Mouse (Mus musculus) limb, embryonic 11.5 days (tissue): ENCODE measurements around the gene Cmtm4. TPM values are rescaled to one million over a fixed set of nuclear protein-coding genes. Genes with fewer than 3 reads are reported as not detected.
"Not testable (repeated sequence)": the region's sequence is repeated elsewhere in the genome, so short reads cannot be mapped to it uniquely, and the experiment has no call there.

Experiments
- ATAC-seq: fragments of 200-750 bp; cut with Nextera tagmentation; 2 replicates; pipeline ENCODE4 v1.8.0; 2017; ENCODE audit warnings: low read depth; ENCODE audit not compliant: insufficient number of reproducible peaks, low FRiP score, low TSS enrichment
- DNase-seq: peaks from one replicate; pipeline ENCODE4 v3.0.0-alpha.2; 2015; ENCODE audit warnings: low spot score
- H3K27ac ChIP-seq: fragments of 300-500 bp; sonication (generic); replicated peaks from 2 replicates; pipeline ENCODE4 v1.5.1; 2014; ENCODE audit warnings: low read depth, mild to moderate bottlenecking, low read length
- H3K27me3 ChIP-seq: fragments of 300-500 bp; sonication (generic); 2 replicates; pipeline ENCODE4 v1.6.1; 2014; ENCODE audit warnings: mild to moderate bottlenecking, low read length, mixed read lengths; ENCODE audit not compliant: control insufficient read depth, insufficient read depth
- H3K36me3 ChIP-seq: fragments of 300-500 bp; sonication (generic); 2 replicates; pipeline ENCODE4 v1.6.1; 2014; ENCODE audit warnings: mild to moderate bottlenecking, low read length, moderate library complexity, mixed read lengths; ENCODE audit not compliant: control insufficient read depth, insufficient read depth
- H3K4me1 ChIP-seq: fragments of 300-500 bp; sonication (generic); 2 replicates; pipeline ENCODE4 v1.6.1; 2014; ENCODE audit warnings: low read length, mixed read lengths; ENCODE audit not compliant: control insufficient read depth, insufficient read depth
- H3K4me2 ChIP-seq: fragments of 300-500 bp; sonication (generic); 2 replicates; pipeline ENCODE4 v1.6.1; 2014; ENCODE audit warnings: low read depth, mild to moderate bottlenecking, moderate library complexity; ENCODE audit not compliant: severe bottlenecking
- H3K4me3 ChIP-seq: fragments of 300-500 bp; sonication (generic); 2 replicates; pipeline ENCODE4 v1.5.1; 2014; ENCODE audit warnings: low read depth, low read length
- H3K9ac ChIP-seq: fragments of 300-500 bp; sonication (generic); 2 replicates; pipeline ENCODE4 v1.6.1; 2014; ENCODE audit warnings: mild to moderate bottlenecking, low read length
- H3K9me3 ChIP-seq: fragments of 300-500 bp; sonication (generic); 2 replicates; pipeline ENCODE4 v1.6.1; 2016; ENCODE audit warnings: low read length; ENCODE audit not compliant: control insufficient read depth
- WGBS: fragments of 180-500 bp; shearing (Covaris S2); extraction: QIAGEN DNeasy Blood & Tissue Kit; methylation state at CpG from one replicate; pipeline ENCODE4 v1.1.7; 2014; 5-methylcytosine and 5-hydroxymethylcytosine counted together
- polyA plus RNA-seq: library from polyadenylated mRNA; unstranded; fragments of >200 nt; fragmentation: Nextera tagmentation; extraction: Ambion mirVana; gene quantifications from 2 replicates; pipeline ENCODE4 v1.2.1, GENCODE M21; 2014

The Cmtm4 gene
- polyA plus RNA-seq, 1 experiment from 2014 or later = 4.1 TPM

DNA sequence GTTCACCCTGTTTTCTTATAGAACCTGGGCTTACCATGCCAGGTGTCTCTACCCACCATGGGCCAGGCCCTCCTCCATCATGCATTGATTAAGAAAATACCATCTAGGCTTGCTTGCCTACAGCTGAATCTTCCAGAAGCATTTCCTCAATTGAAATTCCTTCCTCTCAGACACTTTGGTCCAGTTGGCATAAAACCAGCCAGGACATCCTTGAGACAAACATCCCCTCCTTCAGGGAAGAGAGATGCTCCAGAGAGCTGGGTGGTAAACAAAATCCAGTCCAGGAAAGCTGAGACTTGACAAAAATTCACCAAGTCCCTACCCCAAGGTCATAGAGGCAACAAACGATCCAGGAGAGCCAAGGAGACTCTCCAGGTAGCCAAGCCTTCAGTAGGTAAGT, 61.4 kb downstream of the Cmtm4 start:
- Histone ChIP-seq H3K9me3 (no peaks in the 10 kb centered on the region), H3K36me3 (no peaks in the 10 kb centered on the region), H3K27me3 (no peaks in the 10 kb centered on the region), H3K9ac (no peak overlapping the region), H3K4me3 (no peak overlapping the region), H3K4me1 (no peaks in the 10 kb centered on the region), H3K27ac (no peak overlapping the region), H3K4me2 (no peak overlapping the region)
- DNase-seq = peak; percentile 14
- WGBS = 71% methylated on average over 1 of the region's 1 CpGs
- ATAC-seq = no peak

DNA sequence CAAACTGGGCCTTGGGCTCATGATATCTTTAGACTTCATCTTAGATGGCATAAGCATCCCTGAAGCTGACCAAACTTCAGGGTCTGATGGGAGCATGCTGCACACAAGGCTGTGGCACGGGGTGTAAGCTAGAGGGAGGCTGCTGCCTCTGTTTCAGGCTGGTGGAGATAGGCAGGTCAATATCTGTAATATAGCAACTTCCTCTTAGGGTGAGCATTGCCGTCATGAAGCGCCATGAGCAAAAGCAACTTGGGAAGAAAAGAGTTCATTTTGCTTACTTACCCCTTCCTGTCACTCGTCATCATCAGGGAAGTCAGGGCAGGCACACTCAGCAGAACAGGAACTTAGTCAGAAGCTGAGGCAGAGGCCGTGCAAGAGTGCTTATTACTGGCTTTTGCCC, 61.8 kb downstream of the Cmtm4 start:
- ATAC-seq (no peak), DNase-seq (peak; percentile 8)
- 78% methylated on average over 5 of the region's 5 CpGs for WGBS
- Histone ChIP-seq H3K27me3 (no peaks in the 10 kb centered on the region), H3K27ac (no peak overlapping the region), H3K4me3 (no peak overlapping the region), H3K4me2 (no peak overlapping the region), H3K4me1 (no peaks in the 10 kb centered on the region), H3K9ac (no peak overlapping the region), H3K36me3 (no peaks in the 10 kb centered on the region), H3K9me3 (no peaks in the 10 kb centered on the region)

DNA sequence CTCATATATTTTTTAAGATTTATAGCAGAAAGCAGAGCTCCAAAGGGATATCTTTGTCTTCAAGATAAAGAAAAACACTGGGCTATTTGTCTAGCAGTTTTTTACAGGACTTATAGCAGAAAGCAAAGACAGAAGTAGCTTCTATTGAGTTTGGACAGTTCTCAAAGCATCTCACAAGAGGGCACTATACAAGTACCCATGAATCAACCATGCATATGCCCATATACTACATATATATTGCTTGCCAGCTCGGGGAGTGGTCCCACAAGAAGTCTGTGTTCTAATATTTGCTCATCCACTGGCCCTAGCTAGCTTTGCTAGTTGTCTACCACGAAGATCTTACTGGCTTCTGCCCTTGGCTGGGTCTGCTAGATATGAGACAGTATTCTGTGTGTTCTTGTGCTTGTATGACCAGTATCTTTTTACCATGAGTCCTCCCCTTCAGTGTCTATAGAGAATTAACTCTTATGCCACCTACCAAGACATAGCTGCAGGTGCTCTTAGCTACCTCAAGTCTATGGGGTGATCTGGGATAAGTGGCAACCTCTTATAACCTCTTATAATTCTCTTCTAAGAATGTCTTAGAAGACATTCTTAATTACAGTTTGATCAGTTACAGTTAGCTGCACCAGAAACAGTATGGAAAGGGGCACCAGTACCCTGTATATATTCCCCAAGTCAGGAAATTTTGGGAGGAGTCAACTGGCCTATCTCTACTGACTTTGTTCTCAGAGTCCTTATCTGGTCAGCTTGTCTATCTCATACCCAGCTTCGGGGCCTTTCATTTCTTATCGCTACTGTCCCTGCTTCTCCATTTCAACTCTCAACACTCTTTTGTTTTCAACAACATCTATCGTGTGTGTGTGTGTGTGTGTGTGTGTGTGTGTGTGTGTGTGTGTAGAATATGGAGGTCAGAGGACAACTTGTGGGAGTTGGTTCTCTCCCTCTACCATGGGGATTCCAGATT, 62.7 kb downstream of the Cmtm4 start:
- Histone ChIP-seq H3K27ac (no peak overlapping the region), H3K27me3 (no peaks in the 10 kb centered on the region), H3K36me3 (no peaks in the 10 kb centered on the region), H3K4me3 (no peak overlapping the region), H3K4me2 (no peak overlapping the region), H3K4me1 (no peaks in the 10 kb centered on the region), H3K9ac (no peak overlapping the region), H3K9me3 (no peaks in the 10 kb centered on the region)
- DNase-seq (no peak), ATAC-seq (no peak)
- 73% methylated on average over 5 of the region's 5 CpGs for WGBS

DNA sequence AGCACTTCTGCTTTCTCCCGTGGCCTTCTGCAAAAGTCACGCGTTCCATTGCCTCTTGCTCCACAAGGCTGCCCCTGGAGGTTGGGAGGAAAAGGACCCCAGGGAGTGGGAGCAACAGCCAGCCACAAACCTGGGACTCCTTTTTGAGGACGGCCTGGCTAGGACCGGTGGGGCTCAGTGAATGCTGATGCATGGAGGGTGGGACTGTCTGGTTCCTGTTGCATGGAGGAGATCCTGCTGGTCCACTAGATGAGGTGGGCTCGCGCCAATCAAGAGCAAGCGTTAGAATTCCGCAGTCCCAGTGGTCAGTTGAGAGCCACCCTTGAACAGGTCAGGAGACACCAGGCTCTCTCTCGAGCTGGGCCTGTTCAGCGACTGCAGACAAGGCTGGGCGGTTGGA, 73.7 kb downstream of the Cmtm4 start, which contains the start of gene Cmtm2b:
Gene Cmtm2b (plus strand): TSS at position 301 of the 400 bp plus-strand sequence.
- not testable (repeated sequence) for H3K4me2 ChIP-seq, H3K4me1 ChIP-seq, H3K27ac ChIP-seq, H3K27me3 ChIP-seq, H3K4me3 ChIP-seq, ATAC-seq, DNase-seq, H3K36me3 ChIP-seq, H3K9ac ChIP-seq, H3K9me3 ChIP-seq
- 95% methylated on average over 12 of the region's 12 CpGs for WGBS

DNA sequence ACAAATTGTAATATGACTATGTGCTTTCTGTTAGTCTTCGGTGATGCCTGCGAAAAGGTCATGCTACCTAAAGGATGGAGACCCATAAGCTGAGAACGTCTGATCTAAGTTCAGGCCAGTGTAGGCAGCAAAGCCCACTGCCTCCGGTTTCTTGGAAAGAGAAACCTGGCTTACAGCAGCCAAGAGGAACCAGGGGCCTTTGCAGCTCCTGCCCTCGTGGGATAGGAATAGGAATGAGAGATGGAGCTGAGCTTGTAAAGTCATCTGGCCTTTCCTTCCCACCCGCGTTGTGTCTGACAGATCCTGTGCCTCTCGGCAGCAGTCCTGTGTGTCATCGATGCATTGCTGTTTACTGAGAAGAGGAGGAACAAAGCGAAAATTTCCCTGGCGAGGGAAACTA, 74.3 kb downstream of the Cmtm4 start, which contains the start of gene Gm11020:
Gene Gm11020 (plus strand): TSS at position 301 of the 400 bp plus-strand sequence.
- H3K4me3 ChIP-seq, H3K27ac ChIP-seq, H3K36me3 ChIP-seq, H3K9ac ChIP-seq, ATAC-seq, DNase-seq, H3K9me3 ChIP-seq, H3K27me3 ChIP-seq, H3K4me2 ChIP-seq, H3K4me1 ChIP-seq: not testable (repeated sequence)
- WGBS = 84% methylated on average over 9 of the region's 11 CpGs

DNA sequence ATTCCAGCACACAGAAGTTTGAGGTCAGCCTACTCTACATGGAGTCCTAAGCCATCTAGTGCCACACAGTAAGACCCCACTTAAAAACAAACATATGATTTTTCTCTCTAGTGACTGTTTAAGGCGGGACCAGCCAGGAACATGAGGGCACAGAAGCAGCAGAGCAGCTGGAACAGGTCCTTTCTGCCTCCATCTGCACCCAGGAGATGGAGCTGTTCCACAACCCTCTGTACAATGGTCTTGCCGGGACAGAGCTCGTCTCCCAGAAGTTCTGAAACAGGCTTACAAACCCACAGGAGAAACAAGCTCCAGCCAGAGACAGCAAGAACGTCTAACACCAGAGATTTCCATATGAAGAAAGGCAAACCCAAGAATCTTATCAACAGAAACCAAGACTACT, 82.3 kb downstream of the Cmtm4 start:
- Histone ChIP-seq H3K36me3 (no peaks in the 10 kb centered on the region), H3K9ac (no peak overlapping the region), H3K4me1 (no peaks in the 10 kb centered on the region), H3K9me3 (no peaks in the 10 kb centered on the region), H3K27ac (no peak overlapping the region), H3K4me2 (no peak overlapping the region), H3K4me3 (no peak overlapping the region), H3K27me3 (no peaks in the 10 kb centered on the region)
- 70% methylated on average over 4 of the region's 4 CpGs for WGBS
- no peak for ATAC-seq
- no peak for DNase-seq

DNA sequence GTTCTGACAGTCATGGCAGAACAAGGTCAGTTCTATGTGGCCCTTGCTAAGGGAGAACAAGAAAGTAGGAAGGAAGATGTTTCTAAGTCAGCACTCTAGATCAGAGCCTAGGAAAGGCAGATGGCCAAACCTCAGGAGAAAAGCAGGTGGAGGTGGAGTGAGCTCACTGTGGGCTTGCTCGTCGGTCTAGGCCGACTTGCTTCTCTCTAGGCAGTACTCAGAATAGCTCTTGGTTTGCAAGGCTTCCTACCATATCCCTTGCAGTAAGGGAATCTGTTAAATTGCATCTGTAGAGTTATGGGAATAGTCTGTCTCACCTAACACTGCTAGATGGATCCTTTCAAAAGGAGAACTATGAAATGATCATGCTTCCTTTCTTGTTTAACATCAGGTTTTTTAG, 83.6 kb downstream of the Cmtm4 start:
- 79% methylated on average over 3 of the region's 3 CpGs for WGBS
- not testable (repeated sequence) for H3K9ac ChIP-seq, H3K4me1 ChIP-seq, H3K4me3 ChIP-seq, H3K27me3 ChIP-seq, H3K4me2 ChIP-seq, DNase-seq, ATAC-seq, H3K27ac ChIP-seq, H3K36me3 ChIP-seq, H3K9me3 ChIP-seq

DNA sequence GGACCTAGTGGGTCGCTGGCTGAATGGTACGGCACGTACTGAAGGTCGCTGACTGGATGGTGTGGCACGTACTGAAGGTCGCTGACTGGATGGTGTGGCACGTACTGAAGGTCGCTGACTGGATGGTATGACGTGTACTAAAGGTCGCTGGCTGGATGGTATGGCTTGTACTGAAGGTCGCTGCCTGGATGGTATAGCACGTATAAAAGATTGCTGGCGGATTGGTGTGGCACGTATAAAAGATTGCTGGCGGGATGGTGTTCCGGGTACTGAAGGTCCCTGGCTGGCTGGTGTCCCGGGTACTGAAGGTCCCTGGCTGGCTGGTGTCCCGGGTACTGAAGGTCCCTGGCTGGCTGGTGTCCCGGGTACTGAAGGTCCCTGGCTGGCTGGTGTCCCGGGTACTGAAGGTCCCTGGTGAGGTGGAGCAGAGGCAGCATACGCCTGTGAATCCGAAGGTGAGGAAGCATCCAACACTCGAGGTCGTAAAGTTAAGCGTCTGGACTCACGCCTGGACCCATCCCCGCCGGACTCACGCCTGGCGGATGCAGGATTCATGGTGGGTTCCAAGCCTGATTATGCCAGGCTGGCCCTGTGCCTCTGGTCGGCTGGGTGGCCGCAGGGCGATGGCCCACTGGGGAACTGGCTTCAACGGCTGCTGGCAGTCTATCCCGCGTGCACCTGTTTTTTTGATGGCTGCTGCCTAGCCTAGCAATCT, 86.0 kb downstream of the Cmtm4 start, which contains the start of the genes Gm45711 and Cmtm1:
Gene Gm45711 (minus strand): TSS at position 641 of the 715 bp plus-strand sequence.
Gene Cmtm1 (minus strand): TSS at position 705 of the 715 bp plus-strand sequence.
- not testable (repeated sequence) for H3K27me3 ChIP-seq, H3K9ac ChIP-seq, H3K36me3 ChIP-seq, DNase-seq, H3K27ac ChIP-seq, H3K4me3 ChIP-seq, H3K4me1 ChIP-seq, H3K9me3 ChIP-seq, H3K4me2 ChIP-seq, ATAC-seq
- WGBS = 85% methylated on average over 32 of the region's 36 CpGs
